Mouse (Mus musculus) embryo, embryonic 10 days (tissue): ENCODE measurements around the gene Chaf1b.

Experiments used
- DNase-seq: peaks from one replicate; pipeline ENCODE4 v3.0.0-alpha.2; 2015; ENCODE audit warnings: low spot score

The Chaf1b gene

GRCm38 (mm10) chr16:93883423-93884085 is at the start of gene Chaf1b:
TSS of gene Chaf1b (plus strand) at chr16:93883901.
- DNase-seq = peak; percentile 95

GRCm38 (mm10) chr16:93834076-93834475 is 49.6 kb upstream of the Chaf1b start:
- DNase-seq = no peak

GRCm38 (mm10) chr16:93839049-93839448 is 44.7 kb upstream of the Chaf1b start:
- no peak for DNase-seq

- DNase-seq = no peak
These were observed 33.2 kb upstream of the Chaf1b start for GRCm38 (mm10) chr16:93850527-93850926.

- no peak for DNase-seq
These were observed 23.7 kb upstream of the Chaf1b start for GRCm38 (mm10) chr16:93859967-93860366.

- DNase-seq = no peak
These were observed 23.0 kb upstream of the Chaf1b start for GRCm38 (mm10) chr16:93860686-93861085.

GRCm38 (mm10) chr16:93874841-93875240 is 8.9 kb upstream of the Chaf1b start:
- DNase-seq = no peak

GRCm38 (mm10) chr16:93877612-93878380 is 5.9 kb upstream of the Chaf1b start:
- no peak for DNase-seq

- peak; percentile 67 for DNase-seq
These were observed 503 bp downstream of the Chaf1b start for GRCm38 (mm10) chr16:93884086-93884721.

GRCm38 (mm10) chr16:93884722-93885113 is 1.0 kb downstream of the Chaf1b start:
- no peak for DNase-seq

- DNase-seq = no peak
These were observed 4.8 kb downstream of the Chaf1b start for GRCm38 (mm10) chr16:93888481-93888880.

GRCm38 (mm10) chr16:93890948-93891604 is 7.4 kb downstream of the Chaf1b start:
- DNase-seq = no peak

- no peak for DNase-seq
These were observed 9.6 kb downstream of the Chaf1b start for GRCm38 (mm10) chr16:93893285-93893684.

GRCm38 (mm10) chr16:93903027-93903426 is 19.3 kb downstream of the Chaf1b start:
- peak; percentile 38 for DNase-seq

- peak; percentile 85 for DNase-seq
These were observed 22.7 kb downstream of the Chaf1b start for GRCm38 (mm10) chr16:93906156-93907014.

- no peak for DNase-seq
These were observed 24.1 kb downstream of the Chaf1b start for GRCm38 (mm10) chr16:93907761-93908160.

GRCm38 (mm10) chr16:93908196-93908595 is 24.5 kb downstream of the Chaf1b start:
- DNase-seq = no peak

GRCm38 (mm10) chr16:93909936-93910335 is 26.2 kb downstream of the Chaf1b start:
- DNase-seq = no peak

GRCm38 (mm10) chr16:93910735-93911665 is 27.3 kb downstream of the Chaf1b start:
- no peak for DNase-seq

- DNase-seq = no peak
These were observed 28.5 kb downstream of the Chaf1b start for GRCm38 (mm10) chr16:93912158-93912557.
